Mouse (Mus musculus) spleen, adult 2 months (tissue): ENCODE results near the gene Plekhm2. TPM values are rescaled to one million over a fixed set of nuclear protein-coding genes. Genes with fewer than 3 reads are reported as not detected.
A peak's percentile ranks its signal among the peaks of the same experiment; 100 is the strongest.

Experiments
- DNase-seq, 2 experiments: peaks; one replicate each; pipeline versions ENCODE4 v3.0.0 to v3.0.0-alpha.2; 2012 to 2021; ENCODE audit warnings: low spot score in 2 of 2, low read depth in 1 of 2
- H3K27ac ChIP-seq: fragments of 200-500 bp; 2 replicates; pipeline ENCODE4 v1.5.1; 2012; ENCODE audit warnings: low read length, inconsistent platforms; ENCODE audit not compliant: insufficient read depth
- H3K27me3 ChIP-seq: fragments of 200-500 bp; 2 replicates; pipeline ENCODE4 v1.6.1; 2012; ENCODE audit warnings: mild to moderate bottlenecking, moderate library complexity, low read length, inconsistent platforms; ENCODE audit not compliant: control insufficient read depth, insufficient read depth
- H3K36me3 ChIP-seq: fragments of 200-500 bp; 2 replicates; pipeline ENCODE4 v1.6.1; 2012; ENCODE audit warnings: mild to moderate bottlenecking, low read length, inconsistent platforms; ENCODE audit not compliant: control insufficient read depth, insufficient read depth
- H3K4me1 ChIP-seq: fragments of 200-500 bp; 2 replicates; pipeline ENCODE4 v1.6.1; 2011; ENCODE audit warnings: inconsistent platforms; ENCODE audit not compliant: control insufficient read depth, insufficient read depth, insufficient read length
- H3K4me3 ChIP-seq: fragments of 200-500 bp; 2 replicates; pipeline ENCODE4 v1.5.1; 2011; ENCODE audit warnings: mild to moderate bottlenecking, inconsistent platforms; ENCODE audit not compliant: insufficient read depth, insufficient read length; ENCODE audit errors: extremely low read depth
- CTCF ChIP-seq: fragments of 200-500 bp; IDR thresholded peaks from 2 replicates; pipeline ENCODE4 v1.5.1; 2011; ENCODE audit warnings: mild to moderate bottlenecking, inconsistent platforms; ENCODE audit not compliant: insufficient read depth, insufficient read length, insufficient replicate concordance; ENCODE audit errors: extremely low read depth
- POLR2A ChIP-seq: fragments of 200-500 bp; IDR thresholded peaks from 2 replicates; pipeline ENCODE4 v1.6.1; 2011; ENCODE audit warnings: low read depth, low read length, inconsistent platforms
- WGBS: fragments of 180-500 bp; shearing (Covaris S2); methylation state at CpG from one replicate; pipeline ENCODE4 v1.1.7; 2018; 5-methylcytosine and 5-hydroxymethylcytosine counted together
- polyA plus RNA-seq: library from polyadenylated mRNA; depleted of rRNA; stranded (reverse); fragments of >200 nt; gene quantifications from 2 replicates; pipeline ENCODE4 v1.2.3, GENCODE M21; 2012

The Plekhm2 gene
- polyA plus RNA-seq, 1 experiment, result 51.6 TPM

DNA sequence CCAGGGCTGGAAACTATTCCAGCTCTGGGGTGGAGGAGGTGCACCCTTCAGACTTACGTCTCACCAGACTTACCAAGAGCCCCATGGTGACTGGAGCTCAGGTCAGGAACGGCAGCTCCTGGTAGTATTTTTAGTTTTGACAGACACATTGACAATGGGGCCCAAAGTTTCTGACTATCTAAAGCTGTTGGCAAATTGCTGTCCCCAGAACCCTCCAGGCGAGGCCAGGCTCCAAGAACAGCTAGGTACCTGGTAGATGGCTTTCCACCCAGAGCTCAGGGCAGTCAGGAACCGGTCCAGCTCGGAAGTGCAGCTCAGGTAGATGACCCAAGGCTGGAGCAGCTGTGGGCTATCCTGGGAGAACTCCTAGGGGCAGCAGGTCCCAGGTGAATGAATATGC lies 37.2 kb downstream of the Plekhm2 start:
- no peak overlapping the region for H3K4me3 ChIP-seq
- WGBS, result 91% methylated on average over 5 of the region's 5 CpGs
- H3K27me3 ChIP-seq, result no peaks in the 10 kb centered on the region
- no peak overlapping the region for H3K27ac ChIP-seq
- peaks cover 5% of the 10 kb centered on the region; the same call in 1 of the 2 replicates for H3K4me1 ChIP-seq
- DNase-seq, result no peak
- no peak for TF ChIP-seq POLR2A
- TF ChIP-seq CTCF, result no peak
- H3K36me3 ChIP-seq, result peaks cover 41% of the 10 kb centered on the region

DNA sequence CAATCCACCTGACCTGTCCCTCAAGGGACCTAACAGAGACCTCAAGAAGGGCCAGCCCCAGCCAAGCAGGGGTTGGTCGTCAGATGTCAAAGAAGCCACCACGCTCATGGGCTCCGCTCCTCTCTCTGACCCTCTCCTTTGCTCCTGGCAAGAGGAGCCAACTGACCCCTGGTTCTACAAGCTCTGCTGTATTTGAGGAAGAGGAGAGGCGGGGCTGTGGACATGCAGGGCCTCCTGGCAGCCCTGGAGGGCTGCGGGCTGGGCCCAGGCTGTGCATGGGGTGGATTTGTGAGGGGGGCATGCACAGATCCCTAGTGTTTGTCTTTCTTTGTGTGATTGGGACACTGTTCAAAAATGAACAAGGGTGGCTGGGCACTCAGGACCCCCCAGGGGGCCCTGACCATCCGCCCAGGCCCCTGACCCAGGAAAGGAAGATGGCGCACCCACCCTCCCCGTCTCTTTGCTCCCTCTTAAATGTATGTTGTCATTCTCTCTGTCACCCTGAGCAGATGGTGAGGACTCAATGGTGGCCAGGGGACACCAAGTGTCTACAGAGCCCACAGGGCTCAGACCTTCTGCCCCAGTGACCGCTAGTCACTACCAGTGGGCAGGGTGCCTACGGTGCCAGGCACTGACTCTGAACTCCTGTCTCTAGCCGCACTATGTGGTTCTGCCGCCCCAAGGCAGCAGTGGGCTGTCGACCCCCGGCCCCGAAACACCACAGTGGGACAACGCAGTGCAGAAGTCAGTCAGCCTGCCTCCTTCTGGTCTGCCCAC lies 38.7 kb downstream of the Plekhm2 start:
- H3K4me3 ChIP-seq, result no peak overlapping the region
- TF ChIP-seq POLR2A (no peak), CTCF (no peak)
- peaks cover 27% of the 10 kb centered on the region for H3K36me3 ChIP-seq
- H3K4me1 ChIP-seq, result peaks cover 5% of the 10 kb centered on the region; the same call in 1 of the 2 replicates
- WGBS, result 94% methylated on average over 16 of the region's 16 CpGs
- no peak for DNase-seq
- H3K27ac ChIP-seq, result peak overlapping the region; percentile 84
- H3K27me3 ChIP-seq, result no peaks in the 10 kb centered on the region

DNA sequence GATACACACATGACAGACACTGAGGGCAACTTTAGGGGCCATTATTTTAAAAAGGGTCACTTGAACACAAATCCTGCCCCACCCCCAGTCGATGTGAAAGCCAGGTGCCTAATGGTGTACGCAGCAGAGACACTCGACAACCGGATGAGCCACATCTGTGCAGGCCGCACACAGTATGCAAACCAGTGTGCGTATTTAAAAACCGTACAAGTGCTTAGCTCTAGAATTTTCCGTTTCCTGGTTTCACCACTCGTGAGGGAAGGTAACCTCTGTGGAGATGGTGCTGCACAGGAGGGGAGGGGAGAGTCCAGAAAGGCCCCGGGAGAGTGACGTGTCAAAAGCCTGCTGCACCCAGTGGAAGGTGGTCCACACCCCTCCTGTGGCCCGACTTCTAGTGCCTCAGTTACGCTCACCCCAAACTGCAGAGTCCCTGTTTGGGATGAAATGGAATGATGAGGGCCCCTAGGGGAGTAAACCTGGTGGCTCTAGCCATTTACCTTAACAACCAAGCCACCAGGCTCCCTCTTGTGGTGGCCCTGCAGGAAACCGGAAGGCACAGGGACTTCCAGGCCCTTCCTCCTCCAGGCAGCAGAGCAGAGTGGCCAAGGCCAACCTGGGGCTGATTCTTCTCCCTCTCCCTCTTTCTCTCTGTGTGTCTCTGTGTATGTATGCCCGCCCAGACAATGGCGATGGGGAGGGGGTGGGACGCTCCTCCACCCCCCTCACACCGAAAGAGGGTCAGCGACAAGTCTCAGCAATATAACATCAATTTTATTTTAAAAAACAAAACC lies 39.5 kb downstream of the Plekhm2 start:
- peaks cover 23% of the 10 kb centered on the region for H3K36me3 ChIP-seq
- no peak overlapping the region for H3K4me3 ChIP-seq
- 60% methylated on average over 19 of the region's 19 CpGs for WGBS
- H3K4me1 ChIP-seq, result peaks cover 5% of the 10 kb centered on the region; the same call in 1 of the 2 replicates
- no peak for TF ChIP-seq POLR2A
- TF ChIP-seq CTCF, result peak; percentile 42; the same call in 1 of the 2 replicates
- H3K27me3 ChIP-seq, result no peaks in the 10 kb centered on the region
- peak overlapping the region; percentile 84 for H3K27ac ChIP-seq
- DNase-seq, result peak; percentile 29 to 56

DNA sequence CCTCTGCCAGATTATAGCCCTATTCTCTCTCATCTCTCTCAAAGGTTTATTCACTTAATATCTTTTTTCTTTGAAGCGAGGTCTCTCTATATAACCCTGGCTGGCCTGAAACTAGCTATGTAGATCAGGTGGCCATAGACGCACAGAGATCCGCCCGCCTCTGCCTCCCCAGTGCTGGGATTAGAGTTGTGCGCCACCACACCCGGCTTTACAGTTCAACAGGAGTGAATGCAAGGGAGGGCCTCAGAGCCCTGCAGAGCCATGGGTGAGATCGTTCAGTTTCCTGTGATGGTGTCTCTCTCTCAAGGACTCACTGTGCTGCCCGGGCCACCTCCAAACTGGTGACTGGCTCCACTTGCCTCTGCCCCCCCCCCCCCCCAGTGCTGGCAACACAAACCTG lies 40.6 kb downstream of the Plekhm2 start:
- TF ChIP-seq CTCF (no peak), POLR2A (no peak)
- 85% methylated on average over 8 of the region's 8 CpGs for WGBS
- H3K27ac ChIP-seq, result peak overlapping the region; percentile 37; the same call in 1 of the 2 replicates
- H3K4me3 ChIP-seq, result no peak overlapping the region
- no peaks in the 10 kb centered on the region for H3K27me3 ChIP-seq
- peaks cover 5% of the 10 kb centered on the region; the same call in 1 of the 2 replicates for H3K4me1 ChIP-seq
- no peak for DNase-seq
- H3K36me3 ChIP-seq, result peaks cover 17% of the 10 kb centered on the region

DNA sequence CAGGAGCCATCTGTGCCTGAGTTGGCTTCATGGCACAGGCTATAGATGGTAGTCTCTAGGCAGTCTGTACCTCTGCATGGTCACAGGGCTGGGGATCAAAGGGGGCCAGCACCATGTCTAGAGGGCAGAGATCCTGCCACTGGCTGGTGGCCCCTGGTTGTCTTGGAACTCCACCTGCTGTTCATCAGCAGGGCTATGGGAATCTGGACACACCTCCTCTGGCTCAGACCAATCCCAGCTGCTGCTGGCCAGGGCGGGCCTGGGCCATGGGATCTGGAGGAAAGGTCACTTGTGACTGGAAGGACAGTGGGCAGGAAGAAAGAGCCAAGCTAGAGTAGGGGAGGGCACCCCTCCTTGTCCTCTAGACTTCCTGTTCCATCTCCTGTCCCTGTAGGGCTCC lies 41.0 kb downstream of the Plekhm2 start, which contains the start of gene Slc25a34:
Gene Slc25a34 (minus strand): TSS at position 156 of the 400 bp plus-strand sequence.
- peak within 1 kb of the TSS; percentile 37 for H3K27ac ChIP-seq

DNA sequence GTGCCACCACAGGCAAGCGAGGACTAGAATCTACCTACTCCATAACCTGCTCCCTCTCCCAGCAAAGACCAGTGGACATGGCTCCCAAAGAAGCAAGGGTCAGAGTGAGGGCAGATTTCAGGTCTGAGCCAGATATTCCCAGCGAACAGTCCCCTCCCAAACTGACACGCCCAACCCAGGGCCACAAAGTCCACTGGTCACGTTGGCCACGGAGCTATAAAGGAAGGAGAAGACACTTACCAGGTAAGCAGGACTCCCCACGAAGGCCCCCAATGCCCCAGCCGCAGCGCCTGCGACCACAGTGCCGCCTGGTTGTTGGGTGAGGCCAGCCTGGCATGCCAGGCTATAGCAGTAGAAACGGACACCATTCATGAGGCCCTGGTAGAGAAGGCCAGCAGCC lies 41.7 kb downstream of the Plekhm2 start:
- WGBS, result 85% methylated on average over 11 of the region's 11 CpGs
- Histone ChIP-seq H3K36me3 (peaks cover 11% of the 10 kb centered on the region), H3K4me1 (peaks cover 7% of the 10 kb centered on the region; the same call in 1 of the 2 replicates), H3K27me3 (no peaks in the 10 kb centered on the region), H3K27ac (no peak overlapping the region), H3K4me3 (no peak overlapping the region)
- TF ChIP-seq CTCF (no peak), POLR2A (no peak)
- DNase-seq, result no peak

More for the DNA sequence above, 41.0 kb downstream of the Plekhm2 start, which contains the start of gene Slc25a34:
- Histone ChIP-seq H3K36me3 (peaks cover 14% of the 10 kb centered on the region), H3K4me1 (peaks cover 5% of the 10 kb centered on the region; the same call in 1 of the 2 replicates), H3K27me3 (no peaks in the 10 kb centered on the region), H3K4me3 (no peak within 1 kb of the TSS)
- DNase-seq, result no peak
- 78% methylated on average over 1 of the region's 1 CpGs for WGBS
- TF ChIP-seq POLR2A, result no peak
- no peak for TF ChIP-seq CTCF

DNA sequence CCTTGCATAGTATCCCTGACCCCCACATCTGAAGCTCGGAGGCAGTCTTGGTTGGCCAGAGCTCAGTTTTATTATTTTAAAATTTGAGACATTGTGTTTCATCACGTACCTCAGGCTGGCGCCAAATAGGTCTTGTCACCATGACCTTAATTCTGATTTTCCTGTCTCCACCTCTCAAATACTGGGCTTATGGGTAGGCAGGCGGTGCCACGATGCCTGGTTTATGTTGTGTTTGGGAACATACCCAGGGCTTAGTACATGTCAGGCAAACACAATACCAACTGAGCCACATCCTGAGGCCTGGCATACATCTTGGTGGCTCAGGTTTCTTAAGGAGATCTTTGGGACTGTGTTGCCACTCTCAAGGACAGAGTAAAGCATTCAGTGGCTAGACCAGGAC lies 42.1 kb downstream of the Plekhm2 start:
- H3K27ac ChIP-seq, result no peak overlapping the region
- H3K4me1 ChIP-seq, result peaks cover 11% of the 10 kb centered on the region
- TF ChIP-seq CTCF (no peak), POLR2A (no peak)
- no peaks in the 10 kb centered on the region for H3K27me3 ChIP-seq
- 91% methylated on average over 5 of the region's 5 CpGs for WGBS
- H3K4me3 ChIP-seq, result no peak overlapping the region
- peaks cover 6% of the 10 kb centered on the region for H3K36me3 ChIP-seq
- no peak for DNase-seq
